Mouse (Mus musculus): ENCODE data around the gene Krt14. TPM values are rescaled to one million over a fixed set of nuclear protein-coding genes. Genes with fewer than 3 reads are reported as not detected.
"Not testable (repeated sequence)": the region's sequence is repeated elsewhere in the genome, so short reads cannot be mapped to it uniquely, and the experiment has no call there.

Krt14 gene
- 0.11 and 0.13 TPM in 2 replicates for polyA plus RNA-seq (2012; rRNA removed)

GRCm38 (mm10) chr11:100207498-100207897 is at the start of gene Krt14:
Gene Krt14 (minus strand): TSS chr11:100207548.
- no peak within 1 kb of the TSS for H3K4me3 ChIP-seq (replicated peaks; ENCODE audit: insufficient read depth, low read depth, low read length)
- no peak within 1 kb of the TSS for H3K27ac ChIP-seq (ENCODE audit: insufficient read depth, low read length)
- DNase-seq = no peak
- WGBS = 82% methylated on average over 8 of the region's 8 CpGs
- H3K4me1 ChIP-seq (ENCODE audit: control insufficient read depth, insufficient read depth, low read length) = no peaks in the 10 kb centered on the region
- TF ChIP-seq POLR2A (IDR thresholded peaks at IDR 0.05; ENCODE audit: borderline replicate concordance, insufficient read depth, low read length) = no peak
- no peak for TF ChIP-seq CTCF (IDR thresholded peaks at IDR 0.05; ENCODE audit: borderline replicate concordance, insufficient read depth, low read depth, low read length)
- H3K27me3 ChIP-seq (ENCODE audit: control insufficient read depth, insufficient read depth, low read length) = no peaks in the 10 kb centered on the region

GRCm38 (mm10) chr11:100255514-100255913 is 48.2 kb upstream of the Krt14 start:
- TF ChIP-seq CTCF (IDR thresholded peaks at IDR 0.05; ENCODE audit: borderline replicate concordance, insufficient read depth, low read depth, low read length) = no peak
- no peak for TF ChIP-seq POLR2A (IDR thresholded peaks at IDR 0.05; ENCODE audit: borderline replicate concordance, insufficient read depth, low read length)
- WGBS = 94% methylated on average over 6 of the region's 6 CpGs
- H3K27me3 ChIP-seq (ENCODE audit: control insufficient read depth, insufficient read depth, low read length) = no peaks in the 10 kb centered on the region
- no peaks in the 10 kb centered on the region for H3K4me1 ChIP-seq (ENCODE audit: control insufficient read depth, insufficient read depth, low read length)
- H3K4me3 ChIP-seq (replicated peaks; ENCODE audit: insufficient read depth, low read depth, low read length) = no peak overlapping the region
- no peak overlapping the region for H3K27ac ChIP-seq (ENCODE audit: insufficient read depth, low read length)
- no peak for DNase-seq

- Histone ChIP-seq H3K27me3 (ENCODE audit: control insufficient read depth, insufficient read depth, low read length) (no peaks in the 10 kb centered on the region), H3K4me1 (ENCODE audit: control insufficient read depth, insufficient read depth, low read length) (no peaks in the 10 kb centered on the region), H3K4me3 (replicated peaks; ENCODE audit: insufficient read depth, low read depth, low read length) (no peak overlapping the region), H3K27ac (ENCODE audit: insufficient read depth, low read length) (no peak overlapping the region)
- TF ChIP-seq CTCF (IDR thresholded peaks at IDR 0.05; ENCODE audit: borderline replicate concordance, insufficient read depth, low read depth, low read length) (no peak), POLR2A (IDR thresholded peaks at IDR 0.05; ENCODE audit: borderline replicate concordance, insufficient read depth, low read length) (no peak)
- no peak for DNase-seq
- 73% methylated on average over 5 of the region's 5 CpGs for WGBS
Observed at GRCm38 (mm10) chr11:100254360-100255090, 47.2 kb upstream of the Krt14 start.

- Histone ChIP-seq H3K4me3 (replicated peaks; ENCODE audit: insufficient read depth, low read depth, low read length) (no peak within 1 kb of the TSS), H3K27me3 (ENCODE audit: control insufficient read depth, insufficient read depth, low read length) (no peaks in the 10 kb centered on the region), H3K4me1 (ENCODE audit: control insufficient read depth, insufficient read depth, low read length) (no peaks in the 10 kb centered on the region), H3K27ac (ENCODE audit: insufficient read depth, low read length) (no peak within 1 kb of the TSS)
- WGBS = 82% methylated on average over 7 of the region's 7 CpGs
- no peak for TF ChIP-seq CTCF (IDR thresholded peaks at IDR 0.05; ENCODE audit: borderline replicate concordance, insufficient read depth, low read depth, low read length)
- TF ChIP-seq POLR2A (IDR thresholded peaks at IDR 0.05; ENCODE audit: borderline replicate concordance, insufficient read depth, low read length) = no peak
- DNase-seq = no peak
Observed at GRCm38 (mm10) chr11:100248852-100249465, 41.6 kb upstream of the Krt14 start, which contains the start of gene Krt16. Gene Krt16 (minus strand): TSS chr11:100248902.

- not testable (repeated sequence) for DNase-seq; H3K4me1 ChIP-seq (ENCODE audit: control insufficient read depth, insufficient read depth, low read length); H3K27ac ChIP-seq (ENCODE audit: insufficient read depth, low read length); H3K27me3 ChIP-seq (ENCODE audit: control insufficient read depth, insufficient read depth, low read length); H3K4me3 ChIP-seq (replicated peaks; ENCODE audit: insufficient read depth, low read depth, low read length)
- 64% methylated on average over 7 of the region's 7 CpGs for WGBS
Observed at GRCm38 (mm10) chr11:100246471-100246870, 39.1 kb upstream of the Krt14 start.

- WGBS = 91% methylated on average over 4 of the region's 4 CpGs
Observed at GRCm38 (mm10) chr11:100240272-100240671, 32.9 kb upstream of the Krt14 start.

GRCm38 (mm10) chr11:100221741-100222140 is 14.4 kb upstream of the Krt14 start:
- TF ChIP-seq CTCF (IDR thresholded peaks at IDR 0.05; ENCODE audit: borderline replicate concordance, insufficient read depth, low read depth, low read length) (no peak), POLR2A (IDR thresholded peaks at IDR 0.05; ENCODE audit: borderline replicate concordance, insufficient read depth, low read length) (no peak)
- H3K4me3 ChIP-seq (replicated peaks; ENCODE audit: insufficient read depth, low read depth, low read length) = no peak overlapping the region
- no peaks in the 10 kb centered on the region for H3K4me1 ChIP-seq (ENCODE audit: control insufficient read depth, insufficient read depth, low read length)
- DNase-seq = no peak
- 76% methylated on average over 8 of the region's 8 CpGs for WGBS
- no peaks in the 10 kb centered on the region for H3K27me3 ChIP-seq (ENCODE audit: control insufficient read depth, insufficient read depth, low read length)
- H3K27ac ChIP-seq (ENCODE audit: insufficient read depth, low read length) = no peak overlapping the region

More at GRCm38 (mm10) chr11:100240272-100240671, 32.9 kb upstream of the Krt14 start:
- H3K27ac ChIP-seq (ENCODE audit: insufficient read depth, low read length); DNase-seq; H3K4me1 ChIP-seq (ENCODE audit: control insufficient read depth, insufficient read depth, low read length); H3K27me3 ChIP-seq (ENCODE audit: control insufficient read depth, insufficient read depth, low read length); H3K4me3 ChIP-seq (replicated peaks; ENCODE audit: insufficient read depth, low read depth, low read length): not testable (repeated sequence)

GRCm38 (mm10) chr11:100219304-100219703 is 12.0 kb upstream of the Krt14 start:
- TF ChIP-seq CTCF (IDR thresholded peaks at IDR 0.05; ENCODE audit: borderline replicate concordance, insufficient read depth, low read depth, low read length) (no peak), POLR2A (IDR thresholded peaks at IDR 0.05; ENCODE audit: borderline replicate concordance, insufficient read depth, low read length) (no peak)
- no peak for DNase-seq
- Histone ChIP-seq H3K4me1 (ENCODE audit: control insufficient read depth, insufficient read depth, low read length) (no peaks in the 10 kb centered on the region), H3K27ac (ENCODE audit: insufficient read depth, low read length) (no peak overlapping the region), H3K4me3 (replicated peaks; ENCODE audit: insufficient read depth, low read depth, low read length) (no peak overlapping the region), H3K27me3 (ENCODE audit: control insufficient read depth, insufficient read depth, low read length) (no peaks in the 10 kb centered on the region)
- 82% methylated on average over 4 of the region's 4 CpGs for WGBS

Data from cerebellum, adult 2 months (tissue).